Mouse (Mus musculus) kidney, postnatal 14 days (tissue): ENCODE results near the gene Ldb3.

ENCODE experiments used
- DNase-seq: peaks from one replicate; pipeline ENCODE4 v3.0.0; 2022; ENCODE audit warnings: mixed read lengths

The Ldb3 gene

GRCm38 (mm10) chr14:34590017-34590570 is 1.6 kb upstream of the Ldb3 start:
- DNase-seq: no peak

DNA sequence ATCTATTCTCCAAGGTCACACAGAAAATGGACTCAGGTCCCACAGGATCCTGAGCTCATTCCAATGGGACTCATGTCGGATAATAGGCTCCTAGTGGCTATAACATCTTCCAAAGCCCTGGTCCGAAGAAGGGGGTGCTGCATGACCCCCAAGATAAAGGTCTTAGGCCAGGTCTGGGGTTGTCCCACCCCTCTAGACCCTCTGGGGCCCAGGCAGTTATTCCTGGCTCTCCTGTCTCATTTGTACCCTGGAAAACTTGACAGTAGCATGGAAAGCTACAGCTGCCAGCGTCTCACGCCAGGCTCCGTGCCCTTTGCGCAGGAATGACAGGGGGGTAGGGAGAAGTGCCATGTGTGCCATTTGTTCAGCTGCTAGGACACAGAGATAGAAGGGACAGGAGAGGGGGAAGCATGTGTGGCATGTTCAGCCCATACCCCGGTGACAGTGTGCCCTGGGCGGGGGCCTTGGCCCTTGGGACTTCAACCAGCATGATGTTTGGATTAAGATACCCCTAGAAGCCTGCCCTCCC is 767 bp upstream of the Ldb3 start:
- no peak for DNase-seq

GRCm38 (mm10) chr14:34588005-34588404 is 477 bp downstream of the Ldb3 start:
- peak; percentile 32 for DNase-seq

- no peak for DNase-seq
Observed at GRCm38 (mm10) chr14:34586871-34587270, 1.6 kb downstream of the Ldb3 start.

- no peak for DNase-seq
Observed at GRCm38 (mm10) chr14:34585358-34586105, 3.0 kb downstream of the Ldb3 start.

DNA sequence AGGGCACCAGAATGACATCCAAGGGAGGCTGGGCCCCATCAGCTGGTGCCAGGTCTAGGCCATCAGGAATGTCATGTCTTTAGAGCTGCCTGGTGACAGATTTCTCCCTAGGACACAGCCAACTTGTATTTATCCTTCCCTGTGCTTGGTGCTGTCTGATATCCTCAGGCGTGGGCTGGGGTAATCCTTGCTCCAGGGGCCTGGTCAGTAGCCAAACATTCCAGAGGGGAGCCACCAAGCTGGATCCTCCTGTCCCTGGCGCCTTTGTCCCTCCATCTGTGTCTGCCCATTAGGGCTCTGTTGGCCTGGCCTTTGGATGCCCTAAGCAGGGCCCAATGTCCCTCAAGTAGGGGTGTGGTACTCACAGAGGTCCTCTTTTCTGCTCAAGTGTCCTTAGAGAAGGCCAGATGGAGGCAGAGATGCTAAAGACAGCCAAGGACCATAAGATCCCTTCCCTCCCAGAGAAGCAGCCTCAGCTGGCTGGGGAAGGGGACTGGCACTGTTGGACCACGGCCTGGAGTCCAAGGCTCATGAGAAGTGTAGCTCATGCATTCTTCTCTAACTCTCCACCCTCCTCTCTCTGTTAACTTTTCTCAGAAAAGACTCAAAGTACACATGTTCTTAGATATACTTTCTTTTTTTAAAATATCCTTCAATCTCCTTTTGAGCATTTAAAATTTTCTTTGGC is 5.6 kb downstream of the Ldb3 start:
- peak; percentile 69 for DNase-seq

GRCm38 (mm10) chr14:34576858-34577257 is 11.6 kb downstream of the Ldb3 start:
- DNase-seq: no peak

DNA sequence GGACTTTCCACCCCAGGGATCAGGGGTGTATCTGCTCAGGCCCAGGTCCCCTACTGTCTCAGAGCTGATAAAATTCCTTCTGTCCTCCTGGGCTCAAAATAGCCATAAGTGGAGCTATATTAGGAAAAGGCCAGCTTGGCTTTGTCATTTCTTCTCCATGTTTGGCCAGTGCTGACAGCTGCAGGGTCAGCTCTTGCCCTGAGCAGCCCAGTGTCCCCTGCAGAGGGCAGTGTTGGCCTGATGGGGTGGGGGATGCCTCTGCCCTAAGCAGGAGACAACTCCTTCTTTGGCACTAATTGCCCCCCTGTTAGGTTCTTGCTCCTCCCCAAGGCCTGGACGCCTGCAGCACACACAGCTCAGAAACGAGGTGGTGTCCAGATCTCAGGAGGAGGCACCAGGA is 14.4 kb downstream of the Ldb3 start:
- peak; percentile 25 for DNase-seq

GRCm38 (mm10) chr14:34573348-34573913 is 15.1 kb downstream of the Ldb3 start:
- no peak for DNase-seq

GRCm38 (mm10) chr14:34571610-34572387 is 16.7 kb downstream of the Ldb3 start:
- no peak for DNase-seq

DNA sequence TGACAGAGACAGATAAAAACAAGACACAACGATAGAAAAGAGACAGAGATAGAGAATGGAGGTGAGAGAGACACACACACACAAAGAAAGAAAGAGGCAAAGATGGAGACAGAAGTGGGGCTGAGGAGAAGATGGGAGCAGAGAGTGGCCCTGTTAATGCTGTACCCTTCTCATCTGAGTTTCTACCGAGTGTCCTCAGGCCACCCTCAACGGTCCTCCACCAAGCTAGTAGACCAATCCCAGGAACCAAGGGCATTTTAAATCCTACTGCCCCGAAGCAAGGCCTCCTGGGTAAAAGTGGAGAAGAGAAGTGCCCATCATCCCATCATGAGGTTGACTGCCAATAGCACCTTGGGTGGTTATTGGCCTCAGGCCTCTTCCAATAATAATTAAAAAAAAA is 17.6 kb downstream of the Ldb3 start:
- DNase-seq: no peak

GRCm38 (mm10) chr14:34570294-34570693 is 18.2 kb downstream of the Ldb3 start:
- peak; percentile 82 for DNase-seq

GRCm38 (mm10) chr14:34569534-34570194 is 18.8 kb downstream of the Ldb3 start:
- DNase-seq: no peak

GRCm38 (mm10) chr14:34568626-34569025 is 19.9 kb downstream of the Ldb3 start:
- no peak for DNase-seq

DNA sequence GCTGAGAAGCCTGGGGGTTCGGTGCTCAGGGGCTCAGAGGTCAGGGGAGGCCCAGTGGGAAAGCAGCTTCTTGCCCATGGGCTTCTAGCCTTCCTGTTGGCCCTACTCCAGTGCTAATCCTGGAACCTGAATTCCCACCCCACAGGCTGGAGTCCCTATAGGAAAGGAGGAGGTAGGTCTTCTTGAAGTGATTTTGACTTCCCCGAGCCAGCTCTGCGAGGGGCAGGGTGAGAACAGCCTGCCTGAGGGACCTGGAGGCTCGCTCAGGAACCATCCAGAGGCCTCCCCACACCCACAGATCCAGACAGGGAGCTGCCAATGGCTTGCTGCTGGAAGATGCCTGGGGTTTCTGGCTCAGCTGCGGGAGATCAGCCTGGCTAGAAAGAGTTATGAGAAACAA is 20.8 kb downstream of the Ldb3 start:
- no peak for DNase-seq

DNA sequence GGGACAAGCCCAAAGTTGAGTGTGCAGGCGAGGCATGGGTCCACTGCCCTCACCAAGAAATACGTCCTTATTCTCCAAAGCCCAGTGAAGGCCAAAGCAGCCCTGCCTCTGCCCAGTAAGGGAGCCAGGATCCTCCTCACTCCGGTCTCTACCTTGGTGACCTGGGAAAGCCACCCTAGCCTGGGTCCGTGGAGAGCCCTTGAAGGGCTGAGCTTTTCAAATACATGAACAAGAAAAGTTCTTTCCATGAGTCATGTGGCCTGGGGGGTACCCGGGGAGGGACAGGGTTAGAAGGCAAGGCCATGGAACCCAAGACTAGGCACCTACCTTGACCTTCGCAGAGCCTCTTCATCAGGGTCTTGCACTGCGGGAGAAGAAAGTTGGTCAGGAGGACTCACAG is 22.0 kb downstream of the Ldb3 start:
- no peak for DNase-seq

- peak; percentile 60 for DNase-seq
Observed at GRCm38 (mm10) chr14:34565711-34566110, 22.8 kb downstream of the Ldb3 start.

DNA sequence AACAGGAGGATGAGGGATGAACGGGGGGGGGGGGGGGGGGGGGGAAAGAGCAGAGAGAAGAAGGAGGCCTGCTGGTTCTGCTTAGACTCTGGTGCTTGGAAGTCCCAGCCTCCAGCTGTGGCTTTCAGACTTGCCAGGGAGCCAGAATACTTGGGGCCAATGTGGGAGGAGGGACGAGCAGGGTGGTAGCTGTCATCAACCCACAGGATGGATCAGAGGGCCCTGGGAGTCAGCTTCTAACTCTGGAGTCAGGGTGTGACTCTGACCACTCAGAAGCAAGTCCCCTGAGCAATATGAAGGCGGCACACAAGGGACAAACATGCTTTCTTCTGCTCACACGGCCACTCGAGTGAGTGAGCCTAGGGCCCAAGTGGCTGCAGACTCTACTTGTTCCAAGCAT is 23.8 kb downstream of the Ldb3 start:
- no peak for DNase-seq

- DNase-seq: no peak
Observed at GRCm38 (mm10) chr14:34562393-34562792, 26.1 kb downstream of the Ldb3 start.

DNA sequence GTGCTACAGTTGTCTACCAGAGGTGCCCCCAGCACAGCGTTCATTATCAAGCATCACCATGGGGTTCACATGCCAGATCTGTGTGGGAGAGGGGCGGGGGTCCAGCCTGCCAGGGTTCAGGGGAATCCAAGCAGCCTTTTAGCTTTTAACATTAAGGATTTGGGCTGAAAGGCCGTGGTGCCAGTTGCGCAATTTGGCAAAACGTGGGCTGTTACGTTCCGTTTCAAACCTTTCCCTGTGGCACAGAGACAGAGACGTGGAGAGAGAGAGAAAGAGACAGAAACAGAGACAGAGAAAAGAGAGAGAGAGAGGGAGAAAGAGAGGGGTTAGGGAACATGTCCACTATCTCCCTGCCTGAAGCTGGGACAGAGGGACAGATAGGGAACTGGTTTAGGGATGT is 26.8 kb downstream of the Ldb3 start:
- no peak for DNase-seq

GRCm38 (mm10) chr14:34558947-34559346 is 29.5 kb downstream of the Ldb3 start:
- no peak for DNase-seq

- DNase-seq: no peak
Observed at GRCm38 (mm10) chr14:34555211-34555610, 33.3 kb downstream of the Ldb3 start.
